Mouse (Mus musculus) megakaryocyte-erythroid progenitor cell, adult 5-6 weeks (primary cell): Measurements from ENCODE around the gene Zfp46. TPM values are rescaled to one million over a fixed set of nuclear protein-coding genes. Genes with fewer than 3 reads are reported as not detected.

ENCODE experiments used
- ATAC-seq: replicated peaks from 2 replicates; pipeline ENCODE4 v1.8.0; 2016; ENCODE audit warnings: mild to moderate bottlenecking, inconsistent platforms; ENCODE audit not compliant: severe bottlenecking, poor library complexity, low FRiP score, low TSS enrichment
- total RNA-seq, 2 experiments: library from RNA; stranded (forward) in 1 of 2; stranded (reverse) in 1 of 2; fragments of 200-1000, 215-1000 nt in 1 of 2; fragments of >200 nt in 1 of 2; fragmentation: Nextera tagmentation in 1 of 2; gene quantifications; 2 replicates each; pipeline ENCODE4 v1.2.3; 2014 to 2017

Zfp46 gene
- 7.3 and 9.4 TPM in 2 replicates for total RNA-seq (2014; fragmentation: Nextera tagmentation)
- total RNA-seq (2017): 8.0 and 9.0 TPM in 2 replicates

GRCm38 (mm10) chr4:136284455-136284854 is at the start of gene Zfp46:
TSS of gene Zfp46 (plus strand) at chr4:136284683.
- ATAC-seq: no peak

DNA sequence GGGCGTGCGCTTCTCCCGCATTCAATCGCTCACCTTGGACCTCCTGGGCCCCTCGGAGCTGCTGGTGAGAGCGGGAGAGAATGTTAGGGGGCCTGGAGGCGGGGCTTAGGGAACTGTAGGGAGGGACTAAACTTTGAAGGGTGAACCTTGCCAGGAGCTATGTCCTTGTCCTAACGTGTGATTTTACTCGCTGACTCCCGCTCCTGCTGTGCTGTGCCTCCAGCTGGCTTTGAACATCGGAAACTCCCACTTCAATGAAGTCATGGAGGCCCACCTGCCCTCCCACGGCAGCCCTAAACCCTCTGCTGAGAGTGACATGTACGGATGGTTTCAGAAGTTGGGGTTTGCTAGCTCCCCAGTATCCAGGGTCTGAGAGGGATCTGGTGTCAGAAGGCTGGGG is 45.8 kb upstream of the Zfp46 start:
- ATAC-seq: no peak

- no peak for ATAC-seq
Measured at GRCm38 (mm10) chr4:136239111-136239510, 45.4 kb upstream of the Zfp46 start.

GRCm38 (mm10) chr4:136239622-136240021 is 44.9 kb upstream of the Zfp46 start:
- peak; percentile 80 for ATAC-seq

GRCm38 (mm10) chr4:136240123-136240522 is 44.4 kb upstream of the Zfp46 start:
- no peak for ATAC-seq

DNA sequence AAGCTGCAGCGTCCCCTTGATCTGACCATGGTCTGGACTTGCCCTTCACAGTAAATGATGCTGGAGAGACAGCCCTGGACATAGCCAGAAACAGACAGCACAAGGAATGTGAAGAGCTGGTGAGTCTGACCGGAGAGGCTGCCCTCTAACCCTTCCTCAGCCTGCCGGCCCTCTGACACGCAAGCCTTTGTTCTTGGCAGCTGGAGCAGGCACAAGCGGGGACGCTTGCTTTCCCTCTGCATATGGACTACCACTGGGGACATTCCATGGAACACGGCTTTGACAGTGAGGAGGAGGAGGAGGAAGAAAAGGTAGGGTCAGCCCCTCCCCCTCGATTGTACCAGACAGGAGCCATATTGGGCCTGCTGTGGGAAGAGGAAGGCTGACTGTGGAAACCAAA is 43.5 kb upstream of the Zfp46 start:
- ATAC-seq: no peak

- no peak for ATAC-seq
Measured at GRCm38 (mm10) chr4:136242065-136242703, 42.3 kb upstream of the Zfp46 start.

- no peak for ATAC-seq
Measured at GRCm38 (mm10) chr4:136242728-136243127, 41.8 kb upstream of the Zfp46 start.

GRCm38 (mm10) chr4:136244208-136244607 is 40.3 kb upstream of the Zfp46 start:
- ATAC-seq: no peak

GRCm38 (mm10) chr4:136245681-136246080 is 38.8 kb upstream of the Zfp46 start:
- no peak for ATAC-seq

DNA sequence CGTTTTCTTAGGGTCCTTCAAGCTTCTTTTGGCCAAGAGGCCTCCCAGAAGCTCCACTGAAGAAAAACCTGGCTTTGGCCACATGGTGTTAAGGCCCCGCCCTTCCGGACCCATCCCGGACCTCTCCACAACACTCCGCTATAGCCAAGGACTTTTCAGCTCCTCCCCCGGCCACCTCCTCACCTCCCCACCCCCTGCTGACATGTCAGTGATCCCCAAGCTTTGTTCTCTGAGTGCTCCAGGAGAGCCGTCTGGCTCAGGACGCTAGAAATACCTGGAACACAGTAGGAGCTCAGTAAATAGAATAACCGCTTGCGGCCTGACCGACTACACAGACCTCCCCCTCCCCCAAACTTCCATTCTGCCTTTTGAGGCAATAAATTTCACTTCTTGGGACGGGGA is 37.9 kb upstream of the Zfp46 start:
- no peak for ATAC-seq

DNA sequence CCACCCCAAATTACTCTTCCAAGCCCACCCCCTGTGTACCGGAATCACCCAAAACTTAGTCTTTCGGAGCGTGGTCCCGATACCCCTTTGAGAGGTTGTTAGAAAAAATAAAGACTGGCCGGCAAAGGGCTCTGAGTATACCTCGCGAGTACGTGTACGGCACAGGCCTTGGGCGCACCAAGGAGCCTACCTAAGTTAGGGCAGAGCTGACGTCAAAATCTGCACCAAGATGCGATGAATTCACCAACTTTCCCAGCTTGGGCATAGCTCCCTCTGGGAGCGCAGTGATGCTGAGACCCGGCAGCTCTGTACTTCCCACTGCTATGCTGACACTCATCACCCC is 37.1 kb upstream of the Zfp46 start:
- no peak for ATAC-seq

GRCm38 (mm10) chr4:136247729-136248463 is 36.6 kb upstream of the Zfp46 start, which contains the start of gene Tcea3:
TSS of gene Tcea3 (plus strand) at chr4:136247729.
- no peak for ATAC-seq

- ATAC-seq: no peak
Measured at GRCm38 (mm10) chr4:136248464-136249331, 35.8 kb upstream of the Zfp46 start.

GRCm38 (mm10) chr4:136249332-136249647 is 35.2 kb upstream of the Zfp46 start:
- ATAC-seq: no peak

DNA sequence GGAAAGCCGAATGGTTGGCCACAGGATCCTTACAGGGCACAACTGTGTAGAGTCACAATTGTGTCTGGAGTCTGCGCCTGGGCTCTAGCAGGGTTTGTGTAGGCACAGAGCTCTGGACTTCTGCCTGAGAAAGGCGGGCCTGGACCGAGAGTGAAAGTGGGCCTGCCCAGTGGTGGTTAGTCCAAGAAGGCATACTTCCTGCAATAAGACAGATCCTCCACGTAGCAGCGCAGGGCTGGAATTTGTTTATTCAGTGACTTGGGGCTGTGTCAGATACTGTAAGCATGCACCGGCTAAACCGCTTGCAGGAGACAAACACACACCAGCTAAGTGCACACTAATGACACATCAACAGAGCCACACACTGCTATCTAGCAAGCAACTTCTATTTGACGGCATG is 34.7 kb upstream of the Zfp46 start:
- no peak for ATAC-seq

DNA sequence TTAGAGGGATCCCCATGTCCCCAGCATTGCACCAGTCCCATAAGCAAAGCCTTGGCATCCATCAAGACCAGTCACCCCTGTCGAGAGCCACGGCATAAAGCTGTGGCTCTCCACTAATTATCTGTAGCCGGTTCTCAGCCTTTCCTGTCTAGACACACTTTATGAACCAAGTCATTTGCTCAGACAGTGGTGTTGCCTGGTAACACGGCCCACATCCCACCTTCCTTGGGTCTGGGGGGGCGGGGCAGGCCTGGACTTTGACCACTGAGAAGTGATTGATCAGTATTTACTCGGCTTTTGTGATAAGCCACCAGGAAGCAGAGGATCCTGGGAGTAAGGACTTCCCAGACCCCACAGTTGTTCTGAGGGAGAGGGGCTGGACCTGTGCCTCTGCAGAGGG is 28.6 kb upstream of the Zfp46 start:
- no peak for ATAC-seq

GRCm38 (mm10) chr4:136256696-136257095 is 27.8 kb upstream of the Zfp46 start:
- ATAC-seq: peak; percentile 21; the same call in 1 of the 2 replicates

- no peak for ATAC-seq
Measured at GRCm38 (mm10) chr4:136259916-136260315, 24.6 kb upstream of the Zfp46 start.

GRCm38 (mm10) chr4:136260491-136261180 is 23.8 kb upstream of the Zfp46 start:
- ATAC-seq: peak; percentile 36; the same call in 1 of the 2 replicates
